Mouse (Mus musculus): ENCODE results near the gene Bptf. TPM values are rescaled to one million over a fixed set of nuclear protein-coding genes. Genes with fewer than 3 reads are reported as not detected.
"Not testable (repeated sequence)": the region's sequence is repeated elsewhere in the genome, so short reads cannot be mapped to it uniquely, and the experiment has no call there.

Bptf gene
- polyA plus RNA-seq, 1 experiment: 56.9 TPM

DNA sequence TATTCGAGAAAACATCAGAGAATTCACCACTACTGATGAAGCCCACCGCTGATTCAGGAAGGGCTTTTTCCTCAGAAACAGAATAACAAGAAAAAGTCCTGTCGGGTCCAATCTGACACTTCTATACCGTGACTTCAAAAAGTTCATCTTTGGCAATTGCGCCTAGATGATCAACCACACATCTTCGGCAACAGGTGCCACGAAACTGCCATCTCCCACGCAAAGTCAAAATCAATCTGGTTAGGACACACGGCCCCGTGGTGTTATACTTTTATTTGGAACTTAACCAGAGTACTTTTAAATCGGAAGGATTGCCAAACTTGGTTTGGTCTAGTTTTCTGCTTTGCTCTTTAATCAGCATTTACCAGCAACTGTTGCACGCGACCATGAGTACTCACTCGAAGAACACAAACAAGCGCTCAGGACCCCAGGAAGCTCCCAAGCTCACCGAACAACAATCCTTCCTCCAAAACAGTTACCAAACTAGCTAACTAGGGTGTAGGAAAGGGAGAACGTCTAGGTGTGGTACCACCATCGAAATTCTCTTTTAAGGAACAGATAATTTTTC is 1.6 kb downstream of the Bptf start:
- H3K4me3 ChIP-seq (replicated peaks; ENCODE audit: insufficient read depth, low read depth, low read length): peak overlapping the region; percentile 77
- 2% methylated on average over 18 of the region's 18 CpGs for WGBS
- peak in 1 of 2 experiments; percentile 18 for DNase-seq
- TF ChIP-seq CTCF (IDR thresholded peaks at IDR 0.05; ENCODE audit: borderline replicate concordance, insufficient read depth, low read depth, low read length) (no peak), POLR2A (IDR thresholded peaks at IDR 0.05; ENCODE audit: borderline replicate concordance, insufficient read depth, low read length) (no peak)
- no peaks in the 10 kb centered on the region for H3K27me3 ChIP-seq (ENCODE audit: control insufficient read depth, insufficient read depth, low read length)
- H3K4me1 ChIP-seq (ENCODE audit: control insufficient read depth, insufficient read depth, low read length): no peaks in the 10 kb centered on the region; the same call in 1 of the 2 replicates
- no peak overlapping the region for H3K27ac ChIP-seq (ENCODE audit: insufficient read depth, low read length)

DNA sequence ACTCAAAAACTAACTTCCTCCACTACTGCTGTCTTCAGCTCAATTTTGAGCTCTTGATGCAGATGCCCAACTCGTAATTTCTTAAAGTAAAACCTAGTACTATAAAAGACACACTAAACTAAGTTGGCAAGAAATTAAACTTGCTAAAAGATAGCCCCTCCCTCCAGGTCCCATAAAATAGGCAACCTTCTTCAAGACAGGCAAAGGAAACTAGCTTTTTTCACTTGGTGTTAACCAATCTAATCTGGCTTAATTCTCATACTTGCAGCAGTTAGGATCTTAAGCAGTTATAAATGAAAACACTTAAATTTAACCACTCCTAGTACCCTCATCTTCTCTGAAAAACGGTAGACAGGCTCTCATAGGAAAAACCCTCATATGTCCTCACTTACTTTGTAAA is 2.3 kb downstream of the Bptf start:
- no peak for DNase-seq
- 5% methylated on average over 2 of the region's 2 CpGs for WGBS

DNA sequence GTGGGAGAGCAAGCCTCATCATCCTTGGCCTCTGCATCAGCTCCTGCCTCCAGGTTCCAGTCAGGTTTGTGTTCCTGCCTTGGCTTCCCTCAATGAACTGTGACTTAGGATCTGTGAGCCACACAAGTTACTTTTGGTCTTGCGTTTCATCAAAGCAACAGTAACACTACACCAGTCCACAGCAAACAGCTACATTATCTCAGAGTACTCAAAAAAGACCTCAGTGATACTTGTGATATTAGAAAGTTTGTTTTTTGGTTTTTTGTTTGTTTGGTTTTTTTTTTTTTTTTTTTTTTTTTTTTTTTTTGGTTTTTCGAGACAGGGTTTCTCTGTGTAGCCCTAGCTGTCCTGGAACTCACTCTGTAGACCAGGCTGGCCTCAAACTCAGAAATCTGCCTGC is 5.2 kb downstream of the Bptf start:
- WGBS: 92% methylated on average over 1 of the region's 2 CpGs
- DNase-seq: not testable (repeated sequence)

More for the DNA sequence above, 2.3 kb downstream of the Bptf start:
- Histone ChIP-seq H3K27ac (ENCODE audit: insufficient read depth, low read length) (no peak overlapping the region), H3K4me3 (replicated peaks; ENCODE audit: insufficient read depth, low read depth, low read length) (no peak overlapping the region), H3K27me3 (ENCODE audit: control insufficient read depth, insufficient read depth, low read length) (no peaks in the 10 kb centered on the region), H3K4me1 (ENCODE audit: control insufficient read depth, insufficient read depth, low read length) (peaks cover under 1% of the 10 kb centered on the region; the same call in 1 of the 2 replicates)
- TF ChIP-seq CTCF (IDR thresholded peaks at IDR 0.05; ENCODE audit: borderline replicate concordance, insufficient read depth, low read depth, low read length) (no peak), POLR2A (IDR thresholded peaks at IDR 0.05; ENCODE audit: borderline replicate concordance, insufficient read depth, low read length) (no peak)

DNA sequence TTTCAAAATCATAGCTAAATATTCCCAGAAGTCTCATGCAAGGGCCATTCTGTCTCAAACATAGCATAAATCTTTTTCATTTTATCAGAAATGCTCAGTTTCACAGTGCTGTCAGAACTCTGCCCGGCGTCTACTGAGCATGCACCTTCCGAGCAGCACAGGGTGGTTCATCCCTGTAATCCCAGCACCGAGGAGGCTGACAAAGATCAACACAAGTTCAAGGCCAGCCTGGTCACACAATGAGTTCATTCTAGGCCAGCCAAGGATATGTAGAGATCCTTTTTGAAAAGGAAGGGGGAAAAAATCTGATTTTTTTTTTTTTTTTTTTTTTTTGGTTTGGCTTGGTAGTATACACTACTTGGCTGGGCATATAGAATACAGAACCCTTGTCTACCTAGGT is 6.9 kb downstream of the Bptf start:
- TF ChIP-seq CTCF (IDR thresholded peaks at IDR 0.05; ENCODE audit: borderline replicate concordance, insufficient read depth, low read depth, low read length): no peak
- no peak overlapping the region for H3K27ac ChIP-seq (ENCODE audit: insufficient read depth, low read length)
- H3K4me1 ChIP-seq (ENCODE audit: control insufficient read depth, insufficient read depth, low read length): peaks cover 11% of the 10 kb centered on the region
- H3K27me3 ChIP-seq (ENCODE audit: control insufficient read depth, insufficient read depth, low read length): no peaks in the 10 kb centered on the region
- H3K4me3 ChIP-seq (replicated peaks; ENCODE audit: insufficient read depth, low read depth, low read length): no peak overlapping the region
- WGBS: 61% methylated on average over 4 of the region's 4 CpGs
- DNase-seq: no peak

More for the DNA sequence above, 5.2 kb downstream of the Bptf start:
- peaks cover 11% of the 10 kb centered on the region for H3K4me1 ChIP-seq (ENCODE audit: control insufficient read depth, insufficient read depth, low read length)
- not testable (repeated sequence) for H3K4me3 ChIP-seq (replicated peaks; ENCODE audit: insufficient read depth, low read depth, low read length); H3K27me3 ChIP-seq (ENCODE audit: control insufficient read depth, insufficient read depth, low read length); H3K27ac ChIP-seq (ENCODE audit: insufficient read depth, low read length)

DNA sequence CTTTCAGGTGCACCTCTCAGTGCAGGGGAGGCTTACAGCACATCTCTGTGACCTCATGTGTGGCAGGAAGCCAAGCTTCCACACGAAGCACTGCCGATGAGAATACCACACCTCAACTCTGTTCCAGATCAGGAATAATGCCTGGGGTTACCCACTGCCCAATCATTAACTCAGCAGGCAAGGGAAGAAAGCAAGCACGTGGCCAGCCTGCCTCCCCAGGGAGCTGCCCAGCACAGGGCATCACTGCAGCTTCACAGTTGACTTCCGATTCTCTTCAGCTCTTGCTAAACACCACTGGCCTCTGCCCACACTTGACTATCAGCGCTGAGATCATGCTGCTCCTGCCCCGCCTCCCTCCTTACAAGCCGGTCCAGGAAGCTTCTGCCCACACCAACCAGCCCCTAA is 7.6 kb downstream of the Bptf start:
- H3K4me1 ChIP-seq (ENCODE audit: control insufficient read depth, insufficient read depth, low read length): peaks cover 11% of the 10 kb centered on the region
- no peaks in the 10 kb centered on the region for H3K27me3 ChIP-seq (ENCODE audit: control insufficient read depth, insufficient read depth, low read length)
- H3K4me3 ChIP-seq (replicated peaks; ENCODE audit: insufficient read depth, low read depth, low read length): peak overlapping the region; percentile 20
- peak overlapping the region; percentile 3; the same call in 1 of the 2 replicates for H3K27ac ChIP-seq (ENCODE audit: insufficient read depth, low read length)
- 4% methylated on average over 7 of the region's 7 CpGs for WGBS
- TF ChIP-seq CTCF (IDR thresholded peaks at IDR 0.05; ENCODE audit: borderline replicate concordance, insufficient read depth, low read depth, low read length) (no peak), POLR2A (IDR thresholded peaks at IDR 0.05; ENCODE audit: borderline replicate concordance, insufficient read depth, low read length) (no peak)
- peak; percentile 57 to 59 for DNase-seq

DNA sequence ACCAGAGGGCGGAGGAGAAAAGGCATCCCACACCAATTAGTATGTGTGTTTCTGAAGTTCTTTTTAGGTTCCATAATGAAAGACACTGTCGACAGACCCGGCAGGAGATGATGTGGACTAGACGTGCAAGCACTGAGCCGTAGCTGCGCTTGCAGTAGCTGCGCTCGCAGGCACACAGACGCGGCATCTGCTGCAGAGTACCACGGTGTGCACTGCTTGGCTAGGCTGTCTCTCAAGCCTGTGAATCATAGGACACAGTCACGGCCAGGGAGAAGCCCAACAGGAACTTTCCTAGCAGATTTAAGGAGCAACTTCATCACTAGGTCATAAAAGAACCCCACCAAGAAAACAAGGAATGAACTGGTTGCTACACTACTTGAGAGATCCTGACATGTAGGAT is 14.1 kb downstream of the Bptf start:
- no peak for DNase-seq
- TF ChIP-seq POLR2A (IDR thresholded peaks at IDR 0.05; ENCODE audit: borderline replicate concordance, insufficient read depth, low read length) (no peak), CTCF (IDR thresholded peaks at IDR 0.05; ENCODE audit: borderline replicate concordance, insufficient read depth, low read depth, low read length) (no peak)

DNA sequence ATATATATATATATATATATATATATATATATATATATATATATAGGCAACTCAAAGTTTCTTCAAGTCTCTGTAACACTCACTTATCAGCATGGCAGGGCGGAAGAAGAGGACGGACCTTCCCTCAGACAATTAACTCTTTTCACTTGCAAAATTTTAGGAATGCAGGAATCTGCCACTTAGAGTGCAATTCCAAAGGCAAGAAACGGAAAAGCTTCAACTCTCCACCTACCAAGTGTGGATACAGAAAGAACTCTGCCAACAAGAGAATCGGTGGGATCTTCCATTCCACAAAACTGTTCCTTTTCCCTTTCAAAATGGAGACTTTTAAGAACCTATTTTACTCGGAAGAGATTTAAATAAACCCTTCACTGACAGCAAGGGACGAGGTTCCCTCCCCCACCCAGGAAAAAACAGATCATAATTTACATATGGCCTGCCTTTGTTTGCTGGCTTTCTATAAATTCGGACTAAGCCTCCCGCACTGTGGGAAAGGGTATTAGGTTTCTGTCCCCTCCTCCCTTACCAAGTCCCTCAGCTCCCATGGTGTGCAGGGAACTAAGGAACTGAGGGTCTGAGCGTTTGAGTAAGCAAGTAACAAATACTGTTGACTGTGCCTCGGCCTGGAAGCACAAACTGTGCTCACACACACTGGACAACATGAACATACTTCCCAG is 17.9 kb downstream of the Bptf start:
- TF ChIP-seq POLR2A (IDR thresholded peaks at IDR 0.05; ENCODE audit: borderline replicate concordance, insufficient read depth, low read length): no peak
- no peak for TF ChIP-seq CTCF (IDR thresholded peaks at IDR 0.05; ENCODE audit: borderline replicate concordance, insufficient read depth, low read depth, low read length)
- DNase-seq: no peak
- 48% methylated on average over 10 of the region's 10 CpGs for WGBS
- peaks cover 20% of the 10 kb centered on the region for H3K4me1 ChIP-seq (ENCODE audit: control insufficient read depth, insufficient read depth, low read length)
- no peak overlapping the region for H3K27ac ChIP-seq (ENCODE audit: insufficient read depth, low read length)
- H3K4me3 ChIP-seq (replicated peaks; ENCODE audit: insufficient read depth, low read depth, low read length): no peak overlapping the region
- H3K27me3 ChIP-seq (ENCODE audit: control insufficient read depth, insufficient read depth, low read length): no peaks in the 10 kb centered on the region

More for the DNA sequence above, 14.1 kb downstream of the Bptf start:
- peaks cover 18% of the 10 kb centered on the region for H3K4me1 ChIP-seq (ENCODE audit: control insufficient read depth, insufficient read depth, low read length)
- H3K27me3 ChIP-seq (ENCODE audit: control insufficient read depth, insufficient read depth, low read length): no peaks in the 10 kb centered on the region
- 31% methylated on average over 12 of the region's 12 CpGs for WGBS
- H3K27ac ChIP-seq (ENCODE audit: insufficient read depth, low read length): no peak overlapping the region
- H3K4me3 ChIP-seq (replicated peaks; ENCODE audit: insufficient read depth, low read depth, low read length): no peak overlapping the region

DNA sequence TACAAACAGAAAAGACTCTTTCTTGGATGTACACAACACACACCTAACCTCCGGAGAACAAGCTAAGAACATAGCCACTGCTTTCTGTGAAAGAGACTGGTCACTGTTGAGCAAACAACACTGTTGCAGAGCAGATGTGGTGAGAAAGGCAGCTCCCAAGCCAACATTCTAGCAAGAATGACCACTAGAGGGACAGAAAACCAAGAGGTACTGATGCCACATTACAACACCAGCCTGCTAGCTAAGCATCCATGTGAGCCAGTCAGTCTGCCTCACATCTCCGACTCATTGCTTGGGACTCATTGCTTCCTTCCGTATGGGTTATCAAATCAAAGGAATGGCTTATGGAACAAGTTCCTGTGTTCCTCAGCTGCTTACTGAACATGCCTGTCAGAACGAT is 18.8 kb downstream of the Bptf start:
- DNase-seq: peak in 1 of 2 experiments; percentile 42
- WGBS: 63% methylated on average over 4 of the region's 4 CpGs
- no peak for TF ChIP-seq POLR2A (IDR thresholded peaks at IDR 0.05; ENCODE audit: borderline replicate concordance, insufficient read depth, low read length)
- peak; percentile 32; the same call in 1 of the 2 replicates for TF ChIP-seq CTCF (IDR thresholded peaks at IDR 0.05; ENCODE audit: borderline replicate concordance, insufficient read depth, low read depth, low read length)

More for the DNA sequence above, 18.8 kb downstream of the Bptf start:
- peaks cover 21% of the 10 kb centered on the region for H3K4me1 ChIP-seq (ENCODE audit: control insufficient read depth, insufficient read depth, low read length)
- H3K27me3 ChIP-seq (ENCODE audit: control insufficient read depth, insufficient read depth, low read length): no peaks in the 10 kb centered on the region
- H3K27ac ChIP-seq (ENCODE audit: insufficient read depth, low read length): no peak overlapping the region
- no peak overlapping the region for H3K4me3 ChIP-seq (replicated peaks; ENCODE audit: insufficient read depth, low read depth, low read length)

Data from cerebellum, adult 2 months (tissue).